Mouse (Mus musculus) urinary bladder, postnatal 10 days (tissue): ENCODE data around the gene Gjb5.

Experiments used
- DNase-seq: peaks from one replicate; pipeline ENCODE4 v3.0.0; 2022; ENCODE audit warnings: low spot score

Gene Gjb5

GRCm38 (mm10) chr4:127358018-127358417 is at the start of gene Gjb5:
TSS of gene Gjb5 (minus strand) at chr4:127358181.
- DNase-seq: no peak

- no peak for DNase-seq
These were observed 44.6 kb upstream of the Gjb5 start for GRCm38 (mm10) chr4:127402614-127403013.

GRCm38 (mm10) chr4:127402166-127402565 is 44.2 kb upstream of the Gjb5 start:
- no peak for DNase-seq

GRCm38 (mm10) chr4:127400165-127401145 is 42.5 kb upstream of the Gjb5 start:
- no peak for DNase-seq

GRCm38 (mm10) chr4:127395591-127395990 is 37.6 kb upstream of the Gjb5 start:
- DNase-seq: no peak

- no peak for DNase-seq
These were observed 31.7 kb upstream of the Gjb5 start for GRCm38 (mm10) chr4:127389645-127390044.

GRCm38 (mm10) chr4:127377344-127377743 is 19.4 kb upstream of the Gjb5 start:
- no peak for DNase-seq

- no peak for DNase-seq
These were observed 17.7 kb upstream of the Gjb5 start for GRCm38 (mm10) chr4:127375541-127376177.

GRCm38 (mm10) chr4:127374645-127375044 is 16.7 kb upstream of the Gjb5 start:
- no peak for DNase-seq

- no peak for DNase-seq
These were observed 15.5 kb upstream of the Gjb5 start for GRCm38 (mm10) chr4:127373491-127373890.

- no peak for DNase-seq
These were observed 13.6 kb upstream of the Gjb5 start for GRCm38 (mm10) chr4:127371546-127371945.

GRCm38 (mm10) chr4:127370447-127370846 is 12.5 kb upstream of the Gjb5 start:
- DNase-seq: no peak

GRCm38 (mm10) chr4:127368379-127368973 is 10.5 kb upstream of the Gjb5 start:
- DNase-seq: no peak

- no peak for DNase-seq
These were observed 7.9 kb upstream of the Gjb5 start for GRCm38 (mm10) chr4:127365834-127366233.

GRCm38 (mm10) chr4:127365433-127365832 is 7.5 kb upstream of the Gjb5 start:
- DNase-seq: no peak

GRCm38 (mm10) chr4:127364431-127364830 is 6.5 kb upstream of the Gjb5 start:
- no peak for DNase-seq

GRCm38 (mm10) chr4:127363331-127363730 is 5.3 kb upstream of the Gjb5 start:
- no peak for DNase-seq

GRCm38 (mm10) chr4:127362520-127362919 is 4.5 kb upstream of the Gjb5 start:
- no peak for DNase-seq

- DNase-seq: no peak
These were observed 3.2 kb downstream of the Gjb5 start for GRCm38 (mm10) chr4:127354506-127355485.

- DNase-seq: no peak
These were observed 4.0 kb downstream of the Gjb5 start, which contains the start of gene Gjb4 for GRCm38 (mm10) chr4:127353951-127354438. TSS of gene Gjb4 (minus strand) at chr4:127354081.

GRCm38 (mm10) chr4:127352594-127352993 is 5.4 kb downstream of the Gjb5 start:
- DNase-seq: no peak
